Mouse (Mus musculus) G1E (cell line): ENCODE measurements at regions not wholly inside any gene's neighbourhood (a gene's known extent, or its start where the extent isn't known, plus 50 kb on each side); places are given as distances from the start of the nearest gene placed in this dataset.

Experiments
- CTCF ChIP-seq: IDR thresholded peaks from 2 replicates; pipeline ENCODE4 v1.5.1; 2012; ENCODE audit warnings: low read depth, low read length, inconsistent platforms, mixed read lengths
- GATA1 ChIP-seq: IDR thresholded peaks from 2 replicates; pipeline ENCODE4 v1.6.1; 2012; ENCODE audit warnings: borderline replicate concordance, low read length, inconsistent platforms, mixed read lengths
- GATA2 ChIP-seq: IDR thresholded peaks from 2 replicates; pipeline ENCODE4 v1.6.1; 2012; ENCODE audit warnings: low read depth, low read length, inconsistent platforms, borderline replicate concordance
- POLR2AphosphoS5 ChIP-seq: IDR thresholded peaks from 2 replicates; pipeline ENCODE4 v1.6.1; 2012; ENCODE audit warnings: low read depth, low read length, inconsistent platforms; ENCODE audit not compliant: insufficient replicate concordance
- TAL1 ChIP-seq: conservative IDR thresholded peaks from 2 replicates; pipeline ENCODE4 v1.6.1; 2012; ENCODE audit warnings: low read depth, low read length, inconsistent platforms, mixed read lengths

- TF ChIP-seq CTCF (no peak), GATA1 (no peak), POLR2AphosphoS5 (no peak), TAL1 (no peak), GATA2 (no peak)
Observed at GRCm38 (mm10) chr12:107753022-107753421, 250.4 kb downstream of the Bcl11b start.
